Mouse (Mus musculus): ENCODE results near the gene Lsm2.

DNA sequence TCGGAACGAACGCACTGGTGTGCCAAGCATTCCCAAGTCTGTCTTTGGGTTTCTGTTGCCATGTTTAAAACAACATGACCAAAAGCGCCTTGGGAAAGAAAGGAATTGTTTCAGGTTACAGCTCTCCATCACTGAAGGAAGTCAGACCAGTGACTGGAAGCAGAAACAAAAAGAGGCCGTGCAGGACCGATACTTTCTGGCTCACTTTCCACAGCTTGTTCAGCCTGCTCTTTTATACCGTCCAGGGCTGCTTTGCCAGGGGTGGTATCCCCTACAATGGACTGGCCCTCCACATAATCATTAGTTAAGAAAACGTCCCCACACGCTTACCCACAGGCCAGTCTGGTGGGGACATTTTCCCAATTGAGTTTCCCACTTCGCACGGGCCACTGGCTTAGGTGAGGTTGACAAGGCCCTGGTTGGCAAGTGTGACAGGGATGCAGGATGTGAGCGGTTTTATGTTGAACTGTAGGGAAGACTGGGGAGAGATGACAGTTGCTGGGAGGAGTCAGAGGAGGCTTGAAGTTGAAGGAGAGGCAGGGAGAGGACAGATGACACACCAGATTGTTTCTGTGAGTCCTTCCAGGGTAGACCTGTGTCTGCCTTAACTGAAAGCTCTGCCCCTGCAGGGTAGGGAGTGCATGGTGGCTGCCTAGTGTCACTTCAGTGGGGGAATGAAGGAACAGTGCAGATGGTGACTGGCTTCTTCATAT is 20.6 kb downstream of the Lsm2 start:
- no peak for TF ChIP-seq CTCF (conservative IDR thresholded peaks at IDR 0.05; ENCODE audit: low read length)
- no peak for TF ChIP-seq NANOG (IDR thresholded peaks at IDR 0.05; ENCODE audit: borderline replicate concordance, low read length)
